Mouse (Mus musculus) ovary, postnatal 36 days (tissue): ENCODE measurements around the gene Adat1.
"Not testable (repeated sequence)": the region's sequence is repeated elsewhere in the genome, so short reads cannot be mapped to it uniquely, and the experiment has no call there.

Experiments
- DNase-seq: peaks from one replicate; pipeline ENCODE4 v3.0.0; 2022; ENCODE audit warnings: low spot score, mixed read lengths

Gene Adat1

GRCm38 (mm10) chr8:111938076-111938985, 53.8 kb downstream of the Adat1 start:
- DNase-seq: not testable (repeated sequence)

- no peak for DNase-seq
These were observed 54.9 kb downstream of the Adat1 start for GRCm38 (mm10) chr8:111937184-111937583.

DNA sequence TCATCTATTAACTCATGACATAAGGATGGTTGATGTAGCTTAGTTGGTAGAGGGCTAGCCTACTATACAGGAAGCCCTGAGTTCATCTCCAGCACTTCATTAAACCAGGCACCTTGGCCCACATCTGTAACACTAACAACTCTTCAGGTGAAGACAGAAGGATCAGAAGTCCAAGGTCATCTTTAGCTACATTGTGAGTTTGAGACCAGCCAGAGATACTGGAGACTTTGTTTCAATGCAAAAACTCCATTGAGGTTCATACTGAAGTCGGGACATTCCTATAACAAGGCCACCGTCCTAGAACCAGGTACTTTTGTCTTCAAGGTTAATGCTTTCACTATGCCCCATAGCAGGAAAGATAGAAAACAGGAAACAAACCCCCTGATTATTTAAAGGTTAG, 57.9 kb downstream of the Adat1 start:
- DNase-seq: no peak

DNA sequence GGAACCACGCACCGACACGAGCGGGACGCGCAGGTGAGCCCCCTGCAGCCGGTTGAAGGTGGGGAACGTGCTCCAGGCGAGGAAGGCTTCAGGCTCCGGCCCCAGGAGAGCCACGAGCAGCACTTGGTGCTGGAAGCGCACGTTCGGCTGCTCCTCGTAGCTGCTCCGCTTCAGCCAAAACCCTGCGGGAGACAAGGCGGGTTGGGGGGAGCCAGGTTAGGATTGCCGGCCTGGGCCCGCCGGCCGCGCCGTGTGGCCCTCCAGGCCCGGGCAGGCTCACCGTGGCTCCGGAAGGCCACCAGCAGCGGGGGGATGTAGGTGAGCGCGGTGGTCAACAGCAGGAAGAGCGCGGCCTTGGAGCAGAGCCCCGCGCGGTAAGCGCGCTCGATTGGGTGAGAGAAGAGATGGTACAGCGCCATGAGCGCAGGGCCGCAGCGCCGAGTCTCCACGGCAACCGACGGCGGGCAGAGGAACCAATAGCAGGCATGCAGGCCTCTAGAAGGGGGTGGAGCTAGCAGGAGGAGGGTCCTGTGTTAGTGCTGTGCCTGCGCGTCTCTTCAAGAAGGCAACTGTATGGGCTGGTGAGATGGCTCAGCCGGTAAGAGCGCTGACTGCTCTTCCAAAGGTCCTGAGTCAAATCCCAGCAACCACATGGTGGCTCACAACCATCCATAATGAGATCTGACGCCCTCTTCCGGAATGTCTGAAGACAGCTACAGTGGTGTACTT, 58.6 kb downstream of the Adat1 start, which contains the start of gene Tmem231:
Gene Tmem231, minus strand, starts transcription at position 534 of the 729 bp plus-strand sequence.
- peak; percentile 87 for DNase-seq

- peak; percentile 60 for DNase-seq
These were observed 59.3 kb downstream of the Adat1 start for GRCm38 (mm10) chr8:111932580-111933336.

DNA sequence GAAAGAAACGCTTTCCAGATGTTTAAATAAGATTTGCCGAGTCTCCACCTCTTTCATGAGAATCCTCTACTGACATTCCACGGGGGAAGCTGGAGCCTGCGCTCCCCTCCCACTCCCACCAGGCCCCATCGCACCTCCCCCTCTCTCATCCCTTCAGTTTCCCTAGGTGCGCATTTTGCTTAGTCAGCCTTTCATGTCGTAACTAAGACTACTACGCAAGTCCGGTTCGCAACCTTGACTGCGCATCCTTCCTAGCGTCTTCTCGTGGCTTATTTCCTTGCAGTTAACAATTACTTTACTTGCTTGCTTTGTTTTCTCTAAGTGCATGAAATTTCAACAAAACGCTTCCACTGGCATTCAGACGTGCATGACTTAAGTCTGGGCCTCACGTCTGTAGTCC, 60.4 kb downstream of the Adat1 start:
- DNase-seq: no peak

GRCm38 (mm10) chr8:111929648-111930344, 62.3 kb downstream of the Adat1 start:
- DNase-seq: no peak

DNA sequence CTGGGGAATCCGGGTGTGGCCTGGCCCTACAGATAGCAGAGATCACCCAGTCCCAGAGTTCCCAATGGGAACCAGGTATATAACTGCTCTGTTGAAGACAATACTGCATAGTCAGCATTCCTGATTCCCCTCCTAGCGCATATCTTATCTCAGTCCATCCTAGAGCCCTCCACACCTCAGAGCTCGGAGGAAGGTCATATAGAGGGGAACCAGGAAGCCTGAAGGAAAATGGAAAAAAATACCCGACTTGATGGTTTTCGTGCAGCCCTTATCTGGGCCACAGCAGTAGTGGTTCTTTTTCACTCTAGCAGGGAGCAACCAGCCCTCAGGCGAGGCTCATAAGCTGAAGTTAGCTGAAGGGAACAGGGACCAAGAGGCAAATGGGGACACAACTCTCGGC, 67.1 kb downstream of the Adat1 start:
- no peak for DNase-seq

- peak; percentile 29 for DNase-seq
These were observed 68.7 kb downstream of the Adat1 start for GRCm38 (mm10) chr8:111923383-111923804.

GRCm38 (mm10) chr8:111920971-111921370, 71.1 kb downstream of the Adat1 start:
- no peak for DNase-seq

DNA sequence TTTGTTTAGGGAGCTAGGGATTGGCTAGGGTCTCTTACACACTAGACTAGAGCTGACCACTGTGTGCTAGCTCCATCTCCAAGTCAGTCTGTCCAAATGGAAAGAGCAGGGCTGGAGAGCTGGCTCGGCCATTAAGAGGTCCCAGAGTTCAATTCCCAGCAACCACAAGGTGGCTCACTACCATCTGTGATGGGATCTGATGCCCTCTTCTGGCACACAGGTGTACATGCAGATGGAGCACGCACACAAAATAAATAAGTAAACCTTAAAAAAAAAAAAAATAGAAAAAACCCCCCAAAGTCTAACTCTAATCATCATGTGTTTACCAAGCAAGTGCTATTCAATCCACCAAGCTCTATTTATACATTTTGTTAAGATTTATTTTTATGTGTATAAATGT, 72.4 kb downstream of the Adat1 start:
- no peak for DNase-seq
